Mouse (Mus musculus) embryo, embryonic 9.5 days (tissue): ENCODE data around the gene Gm9970.

ENCODE experiments used
- DNase-seq: peaks from one replicate; pipeline ENCODE4 v3.0.0-alpha.2; 2017; ENCODE audit errors: extremely low spot score

Gm9970 gene

GRCm38 (mm10) chr5:31195671-31196070, 45.4 kb downstream of the Gm9970 start:
- DNase-seq = no peak

GRCm38 (mm10) chr5:31194486-31195485, 46.2 kb downstream of the Gm9970 start:
- DNase-seq = no peak

GRCm38 (mm10) chr5:31193631-31194281, 47.3 kb downstream of the Gm9970 start:
- DNase-seq = no peak

- peak; percentile 99 for DNase-seq
Observed at GRCm38 (mm10) chr5:31192939-31193630, 47.9 kb downstream of the Gm9970 start, which contains the start of the genes Snx17 and Eif2b4. Gene Snx17, plus strand, starts transcription at chr5:31193227. Gene Eif2b4, minus strand, starts transcription at chr5:31193430.

- no peak for DNase-seq
Observed at GRCm38 (mm10) chr5:31192045-31192938, 48.7 kb downstream of the Gm9970 start.
